Mouse (Mus musculus) ZHBTc4 (cell line): ENCODE data around the gene Mettl7b.
"Not testable (repeated sequence)": the region's sequence is repeated elsewhere in the genome, so short reads cannot be mapped to it uniquely, and the experiment has no call there.

Experiments used
- DNase-seq: peaks from one replicate; pipeline ENCODE4 v3.0.0-alpha.2; 2011; ENCODE audit warnings: low read depth, low spot score

Mettl7b gene

DNA sequence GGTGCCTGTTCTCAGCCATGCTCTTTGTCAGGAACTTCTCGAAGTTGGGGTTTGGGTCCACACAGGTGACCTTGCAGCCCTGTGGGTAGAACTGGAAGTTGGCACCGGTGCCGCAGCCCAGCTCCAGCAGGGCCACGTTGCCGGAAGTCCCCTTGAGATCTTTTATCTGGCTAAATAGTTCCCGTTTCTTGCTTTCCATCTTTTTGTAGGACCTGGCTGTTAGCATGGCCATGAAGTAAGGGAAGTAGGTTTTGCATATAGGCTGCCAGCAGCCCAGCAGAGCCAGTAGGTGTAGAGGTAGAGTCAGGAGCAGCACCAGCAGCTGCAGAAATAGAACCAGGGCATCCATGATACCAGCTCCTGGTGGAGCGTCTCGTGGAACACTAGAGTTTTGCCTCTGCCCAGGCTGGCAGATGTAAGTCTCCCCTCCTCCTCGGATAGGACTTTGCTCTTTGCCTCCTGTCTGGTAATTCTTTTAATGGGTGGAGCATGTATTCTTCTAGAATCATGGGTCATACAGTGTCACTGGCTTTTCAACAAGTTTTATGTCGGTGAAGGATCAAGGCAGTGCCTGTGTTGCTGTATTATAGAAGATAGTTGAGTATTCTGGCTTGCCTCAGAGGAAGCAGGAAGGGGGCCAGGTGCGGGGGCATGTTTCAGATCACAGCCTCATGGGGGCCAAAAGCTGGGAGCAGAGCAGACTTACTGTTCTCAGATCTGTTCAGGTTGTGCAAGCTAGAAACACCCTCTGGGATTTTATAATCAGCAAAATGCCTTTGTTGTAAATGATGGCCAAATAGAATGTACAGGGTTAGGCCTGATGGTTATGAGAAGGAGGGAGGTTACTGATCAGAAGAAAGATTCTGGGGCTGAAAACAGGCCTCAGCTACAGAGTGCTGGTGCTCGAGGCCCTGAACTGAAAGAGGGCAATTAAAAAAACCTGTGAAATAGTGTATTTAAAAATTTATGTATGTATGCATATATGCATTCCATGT, at the start of gene Mettl7b:
Gene Mettl7b (minus strand): TSS at position 399 of the 995 bp plus-strand sequence.
- DNase-seq: no peak

DNA sequence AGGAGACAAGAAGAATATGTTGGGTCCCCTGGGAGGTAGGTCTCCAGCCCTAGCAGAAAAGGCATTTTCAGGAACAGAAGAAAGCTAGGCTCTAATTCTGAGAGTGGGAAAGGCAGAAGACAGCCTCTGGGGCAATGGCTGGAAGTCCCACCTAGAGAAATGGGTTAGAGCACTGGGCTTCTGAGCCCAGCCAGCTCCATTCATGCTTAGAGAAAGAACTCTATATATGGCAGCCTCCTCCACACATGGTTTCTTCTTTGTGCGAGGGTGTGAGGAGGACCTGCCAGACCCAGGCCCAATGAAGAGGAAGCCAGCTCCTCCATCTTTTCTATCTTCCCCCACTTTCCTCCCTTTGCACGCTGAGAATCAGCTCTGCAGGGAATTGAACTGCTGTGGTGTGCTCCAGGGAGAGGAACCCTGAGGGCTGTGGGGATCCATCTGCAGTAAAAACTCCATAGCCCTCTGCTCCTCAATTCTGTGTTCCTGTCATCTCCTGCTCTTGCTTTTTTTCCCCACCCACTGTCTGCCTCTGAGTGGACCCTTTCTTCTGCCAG, 49.6 kb upstream of the Mettl7b start, which contains the start of gene Olfr763:
Gene Olfr763 (plus strand): TSS at position 504 of the 554 bp plus-strand sequence.
- no peak for DNase-seq

GRCm38 (mm10) chr10:129004032-129004920, 43.5 kb upstream of the Mettl7b start:
- no peak for DNase-seq

DNA sequence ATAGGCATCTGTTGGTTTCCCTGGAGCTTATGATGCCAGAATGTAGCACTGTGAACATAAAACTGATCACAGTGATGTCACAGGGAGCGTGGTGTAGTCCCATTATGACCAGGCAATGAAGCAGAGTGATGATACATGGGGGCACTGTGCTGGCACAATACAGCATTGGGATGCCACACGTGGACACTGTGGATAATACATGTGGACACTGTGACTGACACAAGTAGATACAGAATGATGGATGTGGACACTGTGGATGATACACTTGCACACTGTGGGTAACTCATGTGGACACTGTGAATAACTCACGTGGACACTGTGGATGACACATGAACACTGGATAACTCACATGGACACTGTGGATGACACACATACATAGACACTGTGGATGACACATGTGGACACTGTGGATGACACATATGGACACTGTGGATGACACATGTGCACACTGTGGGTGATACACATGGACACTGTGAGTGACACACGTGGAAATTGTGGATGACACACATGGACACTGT, 35.8 kb upstream of the Mettl7b start:
- no peak for DNase-seq

DNA sequence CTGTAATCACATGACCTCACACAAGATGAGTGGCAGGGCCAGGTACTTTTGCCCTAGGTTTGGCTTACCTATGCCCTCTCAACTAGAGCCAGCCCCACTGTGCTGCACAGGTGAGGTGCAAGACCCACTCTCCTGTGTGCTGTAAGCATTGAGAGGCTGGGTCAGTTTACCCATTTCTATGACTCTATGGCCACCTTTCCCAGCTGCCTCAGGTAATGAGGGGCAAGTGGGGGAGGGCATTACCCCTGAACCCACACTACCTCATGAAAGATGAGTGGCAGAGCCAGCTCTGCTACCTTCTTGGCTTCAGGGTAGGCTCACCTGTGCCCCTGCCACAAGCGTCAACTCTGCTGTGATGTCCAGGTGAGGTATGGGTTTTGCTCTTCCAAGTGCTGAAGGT, 35.0 kb upstream of the Mettl7b start:
- no peak for DNase-seq

- no peak for DNase-seq
These were observed 30.2 kb upstream of the Mettl7b start for GRCm38 (mm10) chr10:128990994-128991393.

- DNase-seq: not testable (repeated sequence)
These were observed 29.5 kb upstream of the Mettl7b start for GRCm38 (mm10) chr10:128990129-128990850.

GRCm38 (mm10) chr10:128989131-128989530, 28.3 kb upstream of the Mettl7b start, which contains the start of gene Olfr9:
Olfr9 (plus strand) TSS chr10:128989431.
- not testable (repeated sequence) for DNase-seq

GRCm38 (mm10) chr10:128980644-128981365, 20.0 kb upstream of the Mettl7b start:
- peak; percentile 87 for DNase-seq

- peak; percentile 70 for DNase-seq
These were observed 16.8 kb upstream of the Mettl7b start for GRCm38 (mm10) chr10:128977522-128978114.

GRCm38 (mm10) chr10:128976395-128976794, 15.6 kb upstream of the Mettl7b start:
- DNase-seq: no peak

DNA sequence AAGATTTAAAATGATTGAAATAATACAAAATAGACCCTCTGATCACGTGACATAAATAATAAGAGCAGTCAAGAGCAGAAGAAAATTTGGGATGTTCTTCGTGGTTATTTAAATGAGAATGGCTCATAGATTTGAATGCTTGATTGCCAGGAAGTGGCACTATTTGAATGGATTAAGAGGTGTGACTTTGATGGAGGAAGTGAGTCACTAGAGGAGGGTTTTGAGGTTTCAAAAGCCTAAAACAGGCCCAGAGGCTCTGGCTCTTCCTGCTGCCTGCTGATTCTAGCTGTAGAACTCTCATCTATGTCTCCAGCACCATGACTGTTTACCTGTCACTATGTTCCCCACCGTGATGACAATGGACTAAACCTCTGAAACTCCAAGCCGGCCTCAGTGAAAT, 12.1 kb upstream of the Mettl7b start:
- DNase-seq: no peak

DNA sequence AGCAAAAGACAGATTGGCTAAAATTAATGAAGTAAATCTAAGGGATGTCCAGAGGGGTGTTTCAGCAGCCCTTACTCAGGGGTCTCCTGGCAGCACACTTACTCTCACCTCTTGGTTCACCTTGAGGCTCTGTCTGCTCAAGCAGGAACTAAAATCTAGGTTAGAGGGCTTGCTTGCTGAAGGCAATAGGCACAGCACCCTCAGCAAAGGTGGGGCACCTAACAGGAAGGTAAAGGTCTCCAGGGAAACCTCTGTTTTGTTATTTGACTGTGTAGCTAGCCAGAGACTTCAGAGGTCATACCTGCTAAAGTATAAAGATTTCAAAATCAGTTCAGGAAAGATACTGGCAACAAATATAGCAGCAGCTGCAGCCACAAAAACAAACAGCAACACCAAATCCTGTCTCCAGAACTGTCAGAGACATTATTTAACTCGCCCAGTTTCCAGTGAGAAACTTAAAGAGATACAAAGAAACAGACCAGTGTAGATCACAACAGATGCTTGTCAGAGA, 10.0 kb upstream of the Mettl7b start:
- DNase-seq: no peak

GRCm38 (mm10) chr10:128968341-128968749, 7.6 kb upstream of the Mettl7b start:
- no peak for DNase-seq

DNA sequence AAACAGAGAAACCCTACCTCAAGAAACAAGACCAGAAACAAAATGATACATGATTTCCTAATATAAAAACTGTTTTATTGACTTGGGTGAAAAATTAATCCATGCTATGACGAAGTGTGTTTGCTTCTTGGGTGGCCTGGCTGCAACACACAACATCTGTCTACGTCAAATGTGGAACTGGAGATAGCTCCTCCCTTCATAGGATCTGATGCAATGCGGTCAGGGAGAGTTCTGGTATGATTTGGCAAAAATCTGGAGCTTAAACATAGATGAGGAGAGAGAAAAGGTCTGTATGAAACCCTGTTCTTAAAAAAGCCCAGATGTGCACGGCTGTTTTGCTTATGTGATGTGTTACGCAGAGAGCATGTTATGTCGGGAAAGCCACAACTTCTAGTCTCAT, 5.1 kb upstream of the Mettl7b start:
- DNase-seq: no peak

GRCm38 (mm10) chr10:128964961-128965360, 4.2 kb upstream of the Mettl7b start:
- no peak for DNase-seq

GRCm38 (mm10) chr10:128960142-128960541, 646 bp downstream of the Mettl7b start:
- DNase-seq: no peak

GRCm38 (mm10) chr10:128958340-128958739, 2.4 kb downstream of the Mettl7b start:
- no peak for DNase-seq

DNA sequence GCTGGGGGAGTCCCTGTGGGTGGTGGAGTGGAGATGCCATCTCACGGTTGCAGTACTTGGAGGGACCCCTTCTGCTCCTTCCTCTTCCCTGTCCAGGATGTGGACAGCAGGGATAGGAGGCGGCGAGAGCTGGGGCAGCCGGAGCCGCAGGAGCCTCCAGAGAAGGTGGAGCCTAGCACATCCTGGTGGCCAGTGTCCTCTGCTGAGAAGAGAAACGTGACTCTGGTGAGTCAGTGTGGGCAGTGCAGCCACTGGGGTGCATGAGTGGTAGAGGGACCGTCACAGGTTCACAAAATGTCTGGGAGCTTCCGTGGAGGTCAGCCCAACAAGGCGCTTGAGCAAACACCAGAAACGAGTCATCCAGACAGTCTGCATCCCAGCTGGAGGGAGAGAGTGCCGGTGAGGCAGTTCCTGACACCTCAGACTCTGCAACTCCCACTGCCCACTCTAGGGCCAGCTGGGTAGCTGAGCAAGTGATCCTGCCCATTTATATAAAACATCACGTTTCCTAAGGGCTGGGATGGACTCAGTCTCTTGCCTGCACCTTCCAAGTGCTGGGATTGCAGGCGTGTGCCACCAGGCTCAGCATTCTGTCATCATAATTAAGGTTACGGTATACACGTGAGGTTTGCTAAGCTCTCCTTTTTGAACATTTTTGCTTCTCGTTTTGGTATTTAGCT, 10.4 kb downstream of the Mettl7b start:
- no peak for DNase-seq
